Mouse (Mus musculus) brain, adult 2 months (tissue): Measurements from ENCODE around the gene Dph6.

Source experiments
- DNase-seq: peaks from one replicate; pipeline ENCODE4 v3.0.0; 2011; ENCODE audit warnings: low read depth, low spot score

Dph6 gene

DNA sequence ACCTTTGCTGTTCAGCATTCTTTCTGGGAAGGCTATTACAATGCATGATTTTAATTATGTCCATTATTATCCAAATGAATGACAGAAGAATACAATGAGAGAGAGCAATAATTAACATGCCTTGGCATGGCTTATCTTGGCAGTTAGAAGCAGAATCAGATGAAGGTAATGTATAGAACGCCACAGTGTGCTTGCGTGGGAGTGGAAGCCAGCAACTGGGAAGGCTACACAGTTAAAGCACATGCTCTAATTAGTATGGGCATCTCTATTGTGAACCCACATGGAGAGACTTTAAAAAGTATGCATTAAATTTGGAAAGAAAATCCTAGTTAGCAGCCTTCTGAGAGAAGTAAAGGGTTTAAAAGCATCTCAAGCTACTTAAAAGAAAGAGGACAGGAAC, 112.4 kb downstream of the Dph6 start:
- peak; percentile 39 for DNase-seq

DNA sequence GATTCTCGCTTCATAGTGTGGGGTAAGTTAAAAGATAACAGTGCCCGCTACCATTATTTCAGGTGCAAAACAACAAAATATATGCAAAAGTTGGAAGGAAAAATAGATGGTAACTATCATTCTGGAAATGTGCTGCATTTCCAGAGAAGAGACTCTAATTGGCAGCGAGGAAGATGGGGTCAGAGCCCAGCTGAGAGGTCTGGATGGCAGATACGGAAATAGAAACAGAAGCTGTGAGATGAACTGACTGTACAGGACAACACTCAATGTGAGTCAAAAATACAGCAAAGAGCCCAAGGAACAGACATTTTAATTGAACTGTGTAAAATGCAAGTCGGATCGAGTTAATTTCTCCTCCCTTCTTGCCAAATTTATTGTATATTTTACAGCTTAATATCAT, 114.3 kb downstream of the Dph6 start:
- DNase-seq, result peak; percentile 60

DNA sequence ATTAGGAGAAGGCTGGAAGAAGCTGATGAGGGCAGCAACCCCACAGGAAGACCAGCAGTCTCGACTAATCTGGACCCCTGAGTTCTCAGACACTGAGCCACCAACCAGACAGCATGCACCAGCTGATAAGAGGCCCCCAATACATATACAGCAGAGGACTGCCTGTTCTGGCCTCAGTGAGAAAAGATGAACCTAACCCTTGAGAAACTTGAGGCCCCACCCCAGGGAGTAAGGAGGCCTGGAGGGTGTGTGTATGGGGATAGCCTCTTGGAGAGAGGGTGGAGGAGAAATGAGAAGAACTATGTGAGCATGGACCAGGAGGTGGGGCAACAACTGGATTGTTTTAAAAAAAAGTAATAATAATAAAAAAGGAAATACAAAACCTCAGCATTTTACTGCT, 118.7 kb downstream of the Dph6 start:
- no peak for DNase-seq

DNA sequence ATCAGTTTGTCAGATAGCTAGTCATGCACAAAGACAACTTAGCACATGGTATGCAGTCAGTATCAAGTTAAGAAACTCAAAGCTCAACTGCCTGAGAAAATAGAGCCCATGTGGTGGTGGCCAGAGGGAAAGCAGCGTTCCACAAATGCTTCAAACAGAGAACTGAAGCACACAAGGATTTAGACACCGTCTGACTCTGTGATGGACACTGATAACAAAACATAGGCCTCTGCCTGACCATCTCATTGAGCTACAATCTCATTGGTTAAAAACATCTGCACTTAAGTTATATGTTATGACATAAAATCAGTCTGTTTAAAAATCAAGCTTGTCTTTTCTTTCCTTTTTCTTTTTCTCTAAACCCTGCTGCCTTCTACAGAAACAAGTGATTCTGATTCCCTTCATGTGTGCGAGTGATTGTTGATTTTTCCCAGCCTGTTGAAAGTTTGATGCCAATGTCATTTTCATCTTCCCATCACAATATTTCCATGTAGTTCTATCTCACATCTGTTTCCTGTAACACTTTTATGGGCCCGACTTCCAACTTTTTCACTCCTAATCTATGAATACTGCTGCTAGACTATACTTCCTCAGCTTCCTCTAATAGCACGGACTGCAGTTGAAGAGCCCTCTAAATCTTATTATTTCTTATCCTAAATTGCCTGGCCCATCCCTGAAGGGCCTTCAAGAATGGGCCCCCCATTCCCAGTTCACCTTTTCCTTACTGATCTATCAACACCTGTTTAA, 123.6 kb downstream of the Dph6 start:
- DNase-seq, result no peak

DNA sequence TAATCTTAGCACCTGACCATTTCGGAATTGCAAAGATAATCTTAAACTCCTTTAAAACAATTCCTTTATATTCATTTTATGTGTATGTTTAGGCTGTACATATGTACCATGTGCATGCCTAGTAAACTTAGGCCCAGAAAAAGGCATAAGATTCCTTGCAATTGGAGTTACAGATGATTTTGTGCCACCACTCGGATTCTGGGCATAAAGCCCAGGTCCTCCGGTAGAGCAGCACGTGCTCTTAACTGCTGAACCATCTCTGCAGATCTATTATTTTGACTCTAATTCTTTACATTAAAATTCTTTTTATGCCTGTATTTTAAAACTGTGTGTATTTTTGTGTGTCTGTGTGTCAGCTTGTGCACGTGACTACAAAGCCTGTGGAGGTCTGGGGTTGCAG, 134.3 kb downstream of the Dph6 start:
- no peak for DNase-seq

DNA sequence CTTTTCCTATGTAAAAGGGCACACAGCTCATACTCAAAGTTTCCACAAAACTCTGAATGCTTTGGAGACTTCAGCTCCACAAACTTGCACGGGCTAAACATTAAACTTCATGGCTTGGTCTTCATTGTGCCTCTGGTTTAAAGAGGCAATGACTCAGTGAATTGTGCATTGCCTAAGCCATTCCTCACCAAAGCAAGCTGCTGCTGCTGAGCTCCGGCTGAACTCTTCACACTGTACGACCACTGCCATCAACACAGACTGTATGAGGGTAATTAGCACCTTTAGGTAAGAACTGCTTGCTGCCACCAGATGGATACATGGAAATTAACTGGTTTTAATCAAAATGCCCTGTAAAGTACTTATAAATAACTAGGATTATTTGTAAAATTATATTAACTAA, 134.9 kb downstream of the Dph6 start:
- no peak for DNase-seq

DNA sequence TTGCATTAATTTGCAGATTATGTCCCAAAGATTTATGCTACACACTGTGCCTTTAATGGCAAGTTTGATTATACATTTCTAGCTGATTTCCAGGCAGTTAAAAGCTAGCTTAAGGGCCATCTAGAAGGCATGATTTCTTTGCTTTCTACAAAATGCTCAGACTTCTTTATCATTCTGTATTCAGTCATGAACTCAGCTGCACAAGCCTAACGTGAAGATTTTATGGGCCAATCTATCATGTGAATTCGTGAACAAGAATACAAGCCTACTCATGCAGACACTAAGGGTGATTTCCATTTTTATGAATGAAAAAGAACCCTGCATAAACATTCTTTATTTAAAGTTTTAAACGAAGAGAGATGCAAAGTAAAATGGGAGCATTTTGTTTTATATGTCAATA, 162.4 kb downstream of the Dph6 start:
- no peak for DNase-seq

DNA sequence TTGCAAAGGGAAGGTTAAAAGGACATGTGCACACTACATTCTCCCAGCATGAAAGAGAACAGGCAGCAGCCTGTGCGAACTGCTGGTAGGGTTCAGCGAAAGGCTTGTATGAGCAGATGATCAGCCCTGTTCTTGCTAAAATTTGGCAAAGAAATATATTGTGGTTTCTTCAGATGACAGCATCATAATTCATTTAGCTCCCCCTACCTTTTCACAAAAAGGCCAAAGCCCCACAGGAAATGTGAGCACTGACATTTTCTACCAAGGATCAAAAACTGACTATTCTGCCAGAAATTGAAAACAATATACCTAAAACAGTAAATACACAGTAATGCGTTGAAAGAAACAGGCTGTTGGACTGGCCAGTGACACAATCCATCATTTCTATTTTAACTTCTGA, 162.9 kb downstream of the Dph6 start:
- peak; percentile 19 for DNase-seq

DNA sequence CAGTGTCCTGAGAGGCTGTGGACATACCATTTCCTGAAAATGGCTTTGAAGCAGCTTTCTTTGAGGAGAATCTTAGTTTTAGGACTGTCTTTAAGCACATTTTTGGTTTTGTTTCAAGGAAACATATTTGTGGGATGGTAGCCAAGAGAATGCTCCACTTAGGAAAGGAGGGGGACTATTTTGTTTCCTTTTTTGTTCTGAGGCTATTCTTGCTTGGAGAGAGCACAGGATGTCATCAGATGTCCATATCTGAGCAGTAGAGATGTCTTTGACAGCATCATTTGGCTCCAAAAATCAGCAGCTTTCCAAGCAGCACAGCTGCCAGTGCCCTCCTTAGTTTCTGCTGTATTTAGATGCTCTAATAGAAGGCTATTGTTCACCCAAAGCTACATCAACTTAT, 167.8 kb downstream of the Dph6 start:
- peak; percentile 57 for DNase-seq
